Mouse (Mus musculus) heart, postnatal 14 days (tissue): Measurements from ENCODE around the gene Gm20388. TPM values are rescaled to one million over a fixed set of nuclear protein-coding genes. Genes with fewer than 3 reads are reported as not detected.

Experiments used
- DNase-seq, 2 experiments: peaks; one replicate each; pipeline ENCODE4 v3.0.0; 2021 to 2022
- intact Hi-C: fragments of 180-260 bp; cut with DNase I; formaldehyde crosslinking; loops from one replicate; pipeline ENCODE4 v1.15.1; 2025
- total RNA-seq, 2 experiments: library from RNA; stranded (reverse); gene quantifications; 2 replicates each; pipeline ENCODE4 v1.2.3; 2021

Gene Gm20388
- total RNA-seq, 2 experiments from 2014 or later: 0.24 TPM; not detected in 1

GRCm38 (mm10) chr8:120950674-120951218 lies 1040.1 kb downstream of the Gm20388 start:
- no peak for DNase-seq
- intact Hi-C loops: no loop called here

GRCm38 (mm10) chr8:120959470-120959891 lies 1048.8 kb downstream of the Gm20388 start:
- intact Hi-C loops: no loop called here
- DNase-seq: no peak

GRCm38 (mm10) chr8:120962606-120963380 lies 1052.2 kb downstream of the Gm20388 start:
- intact Hi-C loops: no loop called here
- no peak for DNase-seq

GRCm38 (mm10) chr8:120966557-120966956 lies 1055.9 kb downstream of the Gm20388 start:
- intact Hi-C loops: loop anchor here (5.0 kb wide), 1 partner anchor 144 kb away; no protein-coding TSS in a partner anchor
- no peak for DNase-seq

GRCm38 (mm10) chr8:120968308-120968707 lies 1057.7 kb downstream of the Gm20388 start:
- DNase-seq: no peak
- intact Hi-C loops: loop anchor here (5.0 kb wide), 1 partner anchor 146 kb away; no protein-coding TSS in a partner anchor

- peak; percentile 59 to 66 for DNase-seq
- intact Hi-C loops: loop anchor here (2.0 to 5.0 kb wide), 2 partner anchors 73 to 122 kb away; no protein-coding TSS in a partner anchor
These were observed 1059.7 kb downstream of the Gm20388 start for GRCm38 (mm10) chr8:120970346-120970745.

- peak; percentile 59 to 66 for DNase-seq
- intact Hi-C loops: loop anchor here (2.0 to 5.0 kb wide), 2 partner anchors 75 to 121 kb away; no protein-coding TSS in a partner anchor
These were observed 1061.2 kb downstream of the Gm20388 start for GRCm38 (mm10) chr8:120971691-120972469.

- intact Hi-C loops: loop anchor here (5.0 kb wide), 1 partner anchor 76 kb away; no protein-coding TSS in a partner anchor
- no peak for DNase-seq
These were observed 1062.4 kb downstream of the Gm20388 start for GRCm38 (mm10) chr8:120973046-120973445.

GRCm38 (mm10) chr8:120977131-120977530 lies 1066.5 kb downstream of the Gm20388 start:
- no peak for DNase-seq
- intact Hi-C loops: no loop called here

GRCm38 (mm10) chr8:120979210-120979609 lies 1068.6 kb downstream of the Gm20388 start:
- intact Hi-C loops: no loop called here
- no peak for DNase-seq

- intact Hi-C loops: no loop called here
- DNase-seq: no peak
These were observed 1070.3 kb downstream of the Gm20388 start for GRCm38 (mm10) chr8:120980948-120981347.

- intact Hi-C loops: no loop called here
- DNase-seq: no peak
These were observed 1074.2 kb downstream of the Gm20388 start for GRCm38 (mm10) chr8:120984888-120985287.

- DNase-seq: peak in 1 of 2 experiments; percentile 48
- intact Hi-C loops: no loop called here
These were observed 1075.4 kb downstream of the Gm20388 start for GRCm38 (mm10) chr8:120986022-120986421.

GRCm38 (mm10) chr8:120993738-120994137 lies 1083.1 kb downstream of the Gm20388 start:
- intact Hi-C loops: no loop called here

GRCm38 (mm10) chr8:120995424-120995823 lies 1084.8 kb downstream of the Gm20388 start:
- intact Hi-C loops: no loop called here
- DNase-seq: no peak

More at GRCm38 (mm10) chr8:120993738-120994137, 1083.1 kb downstream of the Gm20388 start:
- DNase-seq: no peak

- intact Hi-C loops: no loop called here
- DNase-seq: no peak
These were observed 1086.4 kb downstream of the Gm20388 start for GRCm38 (mm10) chr8:120996905-120997581.

- intact Hi-C loops: no loop called here
- no peak for DNase-seq
These were observed 1087.3 kb downstream of the Gm20388 start for GRCm38 (mm10) chr8:120997926-120998325.

- DNase-seq: no peak
- intact Hi-C loops: no loop called here
These were observed 1088.3 kb downstream of the Gm20388 start for GRCm38 (mm10) chr8:120998966-120999365.

GRCm38 (mm10) chr8:121001951-121002350 lies 1091.3 kb downstream of the Gm20388 start:
- intact Hi-C loops: no loop called here

GRCm38 (mm10) chr8:121002871-121003539 lies 1092.4 kb downstream of the Gm20388 start:
- intact Hi-C loops: no loop called here
- peak in 1 of 2 experiments; percentile 44 for DNase-seq

More at GRCm38 (mm10) chr8:121001951-121002350, 1091.3 kb downstream of the Gm20388 start:
- DNase-seq: no peak
